Mouse (Mus musculus) embryonic fibroblast, embryonic 13.5 days (primary cell): Measurements from ENCODE around the gene Frmd6.

Source experiments
- CTCF ChIP-seq: IDR thresholded peaks from 2 replicates; pipeline ENCODE4 v1.5.1; 2011; ENCODE audit warnings: mild to moderate bottlenecking, control low read depth, low read length, moderate library complexity, borderline replicate concordance; ENCODE audit not compliant: insufficient read depth
- POLR2A ChIP-seq: IDR thresholded peaks from 2 replicates; pipeline ENCODE4 v1.6.1; 2011; ENCODE audit warnings: low read depth, mild to moderate bottlenecking, control low read depth, low read length, moderate library complexity

- TF ChIP-seq CTCF (no peak), POLR2A (no peak)
Observed at GRCm38 (mm10) chr12:70816731-70817130, 8.6 kb upstream of the Frmd6 start.
